Mouse (Mus musculus) embryo, embryonic 11 days (tissue): ENCODE measurements around the gene Myh9.

Source experiments
- DNase-seq: peaks from one replicate; pipeline ENCODE4 v3.0.0-alpha.2; 2015

The Myh9 gene

DNA sequence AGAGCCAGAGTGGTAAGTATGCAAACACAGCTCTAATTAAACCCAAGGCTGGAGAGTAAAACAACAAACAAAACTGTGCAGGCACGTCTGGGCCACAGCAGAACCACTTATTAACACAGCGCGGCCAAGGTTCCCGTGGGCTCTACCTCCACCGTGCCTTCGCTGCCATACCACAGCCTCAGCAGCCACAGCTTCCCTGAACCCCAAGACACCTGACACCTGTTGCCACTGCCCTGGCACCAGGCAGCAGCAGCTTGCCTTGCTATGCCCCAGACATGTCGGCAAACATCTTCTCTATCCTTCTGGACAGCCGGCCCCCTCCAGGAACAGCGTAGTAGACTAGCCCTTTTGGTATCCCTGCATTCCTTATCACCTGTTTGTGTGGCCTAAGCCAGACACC, 37.0 kb downstream of the Myh9 start:
- DNase-seq: no peak

DNA sequence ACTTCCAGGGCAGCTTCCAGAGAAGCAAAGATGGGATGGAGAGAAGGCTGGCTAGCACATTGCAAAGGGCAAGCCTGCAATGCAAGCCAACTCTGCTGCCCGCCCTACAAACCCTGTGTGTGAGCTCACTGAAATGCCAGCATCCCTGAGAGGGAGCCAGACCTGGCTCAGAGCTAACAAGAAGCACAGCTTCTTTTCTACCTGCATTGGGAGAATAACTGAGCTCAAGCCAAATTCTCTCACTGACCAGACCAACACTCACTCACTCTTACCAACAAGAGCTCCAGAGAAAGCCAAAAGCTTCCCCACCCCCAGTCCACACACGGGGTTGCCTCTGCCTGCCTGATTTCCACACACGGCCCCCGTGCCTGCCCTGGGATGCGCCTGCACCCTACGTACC, 37.5 kb downstream of the Myh9 start:
- no peak for DNase-seq

DNA sequence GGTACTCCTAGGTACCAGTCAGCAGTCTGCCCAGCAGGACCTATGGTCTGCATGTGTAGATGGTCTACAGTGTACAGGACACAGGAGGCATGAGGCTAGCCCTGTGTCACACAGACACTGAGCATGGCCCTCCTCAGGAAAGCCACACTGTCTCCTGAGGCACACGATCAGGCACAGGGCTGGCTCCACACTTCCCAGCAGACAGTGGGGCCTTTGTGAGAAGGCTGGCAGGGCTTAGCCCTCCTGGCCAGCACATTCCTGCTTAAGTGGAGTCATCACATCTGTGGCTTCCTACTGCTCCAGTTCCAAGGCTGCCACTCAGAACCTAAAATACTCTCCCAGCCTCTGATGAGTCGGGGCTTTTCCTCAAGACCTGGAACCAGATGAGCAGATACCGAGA, 38.2 kb downstream of the Myh9 start:
- DNase-seq: no peak

DNA sequence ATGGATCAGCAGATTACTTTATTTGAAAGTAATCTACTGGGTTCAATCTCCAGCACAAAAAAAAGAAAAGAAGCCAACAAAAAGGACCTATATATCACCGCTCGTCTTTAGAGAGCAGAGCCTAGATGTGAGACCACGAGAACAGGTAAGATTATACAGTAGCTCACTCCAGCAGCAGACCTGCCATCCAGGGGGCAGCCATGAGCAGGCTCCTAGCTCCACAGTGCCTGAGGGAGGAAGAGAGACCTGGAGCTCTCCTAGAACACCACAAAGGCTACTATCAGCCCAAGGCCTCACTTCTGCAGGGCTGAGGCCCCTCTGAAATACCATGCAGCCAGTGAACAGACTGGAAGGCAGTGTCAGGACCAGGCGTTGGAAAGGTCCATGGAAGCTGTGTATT, 39.0 kb downstream of the Myh9 start:
- DNase-seq: no peak

DNA sequence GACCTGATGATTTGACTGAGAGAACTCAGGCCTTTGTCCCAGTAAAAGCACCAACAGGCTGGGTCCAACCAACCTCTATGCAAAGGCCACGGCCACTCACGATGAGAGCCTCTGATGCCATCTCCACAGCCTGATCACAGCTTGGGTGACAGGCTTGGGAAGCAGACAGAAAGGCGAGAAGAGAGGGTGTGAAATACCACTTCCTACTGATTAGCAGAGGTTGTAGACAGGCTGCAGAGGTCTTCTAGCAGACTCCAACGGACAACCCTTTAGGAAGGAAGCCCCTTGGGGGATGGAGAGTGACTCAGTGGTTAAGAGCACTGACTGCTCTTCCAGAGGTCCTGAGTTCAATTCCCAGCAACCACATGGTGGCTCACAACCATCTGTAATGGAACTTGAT, 40.8 kb downstream of the Myh9 start:
- no peak for DNase-seq

DNA sequence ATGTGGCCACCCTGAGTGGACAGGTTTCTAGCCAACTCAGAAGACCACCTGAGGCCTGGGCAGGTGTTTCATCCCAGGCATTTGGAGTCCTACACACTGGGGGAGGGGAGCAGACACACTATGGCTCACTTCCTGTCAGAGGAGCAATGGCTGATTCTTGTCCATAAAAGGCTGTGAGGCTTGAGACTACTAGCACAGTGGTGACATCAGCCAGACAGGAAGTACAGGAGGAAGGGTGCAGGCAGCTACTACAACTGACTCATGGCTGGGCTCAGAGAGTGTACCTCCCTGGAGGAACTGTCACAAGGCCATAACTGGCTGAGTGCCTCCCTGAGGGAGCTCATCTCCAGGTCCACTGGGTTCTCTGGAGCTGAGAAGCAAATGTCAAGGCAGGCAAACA, 41.5 kb downstream of the Myh9 start:
- DNase-seq: peak; percentile 35

DNA sequence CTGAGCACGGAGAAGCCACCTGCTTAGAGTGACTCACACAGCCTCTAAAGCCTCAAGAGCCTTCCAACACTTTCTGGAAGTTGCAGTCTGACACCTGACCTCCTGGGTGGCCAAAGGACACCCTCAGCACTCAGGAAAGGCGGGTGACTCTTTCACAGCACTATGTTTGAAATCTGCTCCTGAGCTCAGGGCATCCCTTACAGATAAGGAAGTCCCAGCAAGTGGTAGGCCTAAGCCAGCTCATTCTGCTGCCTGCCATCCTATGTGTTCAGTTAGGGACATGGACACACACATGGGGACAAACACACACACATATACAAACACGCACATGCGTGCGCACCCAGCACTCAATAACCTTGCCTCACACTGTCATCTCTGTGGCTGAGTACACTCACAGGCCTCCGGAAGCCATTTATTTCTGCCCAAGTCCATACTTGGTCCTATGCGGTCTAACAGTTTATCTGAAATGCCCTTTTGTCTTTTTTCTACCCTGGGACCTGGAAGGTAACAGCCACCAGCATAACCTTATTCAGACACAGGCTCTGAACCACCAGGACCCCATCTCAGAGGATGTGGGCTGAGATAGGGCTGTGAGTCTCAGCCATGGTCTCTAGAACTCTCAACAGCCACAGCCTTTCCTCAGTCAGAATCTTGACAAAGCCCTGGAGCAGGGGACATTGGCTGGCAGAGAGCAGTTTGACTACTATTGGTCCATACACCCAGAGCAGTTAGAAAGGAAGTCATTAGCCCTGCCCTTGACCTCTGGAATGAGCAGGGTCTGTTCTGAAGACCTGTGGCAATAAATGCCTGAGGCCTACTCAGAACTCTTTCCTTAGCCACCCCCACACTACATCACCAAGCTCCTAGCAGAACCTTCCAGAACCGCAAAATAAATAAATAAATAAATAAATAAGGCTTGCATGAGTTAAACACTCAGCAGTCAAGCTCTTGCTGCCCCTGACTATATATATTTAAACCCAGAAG, 42.2 kb downstream of the Myh9 start:
- DNase-seq: no peak

DNA sequence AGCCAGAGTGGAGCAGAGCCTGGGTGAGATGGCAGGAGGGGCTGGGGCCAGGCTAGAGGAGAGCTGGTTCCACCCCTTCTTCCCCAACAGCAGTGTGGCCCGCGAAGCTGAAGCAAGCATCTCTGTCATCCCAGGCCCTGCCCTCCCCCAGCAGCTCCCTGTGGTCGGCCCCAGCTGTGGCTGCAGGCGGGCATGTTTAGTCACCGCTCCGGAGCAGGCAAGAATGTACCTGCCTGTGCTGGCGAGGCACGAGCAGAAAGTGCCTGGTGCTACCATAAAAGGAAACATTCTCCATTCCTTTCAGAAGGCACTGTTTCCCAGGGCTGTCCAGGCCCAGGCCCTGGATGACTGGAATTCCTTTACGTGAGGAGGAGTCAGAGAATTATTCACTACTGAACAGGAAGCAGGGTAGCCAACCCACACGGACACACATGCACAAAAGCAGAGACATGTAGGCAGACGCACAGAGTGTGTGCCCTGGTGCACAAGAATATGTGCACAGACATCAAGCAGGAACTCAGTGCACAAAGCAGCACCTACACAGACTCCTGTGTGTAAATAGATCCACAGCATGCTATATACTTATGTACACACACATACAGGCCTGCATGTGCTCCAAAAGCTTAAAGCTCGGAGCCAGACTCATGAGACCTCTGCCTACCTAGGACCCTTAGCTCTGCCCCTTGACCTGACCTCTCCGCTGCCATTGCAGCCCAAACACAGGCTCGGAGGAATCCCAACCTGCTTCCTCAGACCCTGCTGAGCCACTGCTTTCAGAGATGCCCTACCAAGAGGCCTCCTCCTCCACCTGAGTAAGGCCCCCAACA, 43.1 kb downstream of the Myh9 start:
- DNase-seq: peak; percentile 78

DNA sequence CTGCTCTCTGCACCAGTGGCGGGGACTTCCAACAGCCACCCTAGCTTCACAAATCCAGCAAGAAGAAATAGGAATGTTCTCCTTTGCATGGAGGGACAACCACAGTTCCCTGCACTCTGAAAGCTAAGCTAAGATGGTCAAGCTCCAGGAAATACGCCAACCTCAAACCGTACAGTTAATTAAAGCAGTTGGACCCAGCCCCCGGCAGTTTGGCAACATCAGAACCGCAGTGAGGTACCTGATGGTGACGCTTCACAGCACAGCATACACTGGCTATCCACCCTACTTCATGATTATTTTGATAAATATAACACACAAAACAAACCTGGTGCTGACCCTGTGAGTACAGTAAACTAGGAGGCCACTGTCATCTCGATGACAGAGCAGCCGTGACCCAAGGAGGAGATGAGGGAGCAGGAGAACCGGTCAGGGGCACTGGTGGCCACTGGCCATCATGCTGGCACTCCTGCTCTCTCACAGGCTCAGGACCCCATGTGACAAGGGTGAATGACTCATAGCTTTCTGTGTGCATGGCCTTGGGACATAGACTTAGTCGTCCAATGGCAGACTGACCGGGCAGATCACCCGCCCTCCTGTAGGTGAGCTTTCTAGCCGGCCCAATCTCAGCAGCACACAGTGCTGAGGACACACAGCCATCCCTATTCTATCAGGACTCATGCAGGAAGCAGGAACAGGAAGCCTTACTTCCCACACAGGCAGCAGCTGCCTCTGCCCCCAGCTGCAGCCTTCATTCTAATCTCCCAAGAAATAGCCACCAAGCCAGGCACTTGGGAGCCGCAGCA, 44.2 kb downstream of the Myh9 start:
- no peak for DNase-seq

DNA sequence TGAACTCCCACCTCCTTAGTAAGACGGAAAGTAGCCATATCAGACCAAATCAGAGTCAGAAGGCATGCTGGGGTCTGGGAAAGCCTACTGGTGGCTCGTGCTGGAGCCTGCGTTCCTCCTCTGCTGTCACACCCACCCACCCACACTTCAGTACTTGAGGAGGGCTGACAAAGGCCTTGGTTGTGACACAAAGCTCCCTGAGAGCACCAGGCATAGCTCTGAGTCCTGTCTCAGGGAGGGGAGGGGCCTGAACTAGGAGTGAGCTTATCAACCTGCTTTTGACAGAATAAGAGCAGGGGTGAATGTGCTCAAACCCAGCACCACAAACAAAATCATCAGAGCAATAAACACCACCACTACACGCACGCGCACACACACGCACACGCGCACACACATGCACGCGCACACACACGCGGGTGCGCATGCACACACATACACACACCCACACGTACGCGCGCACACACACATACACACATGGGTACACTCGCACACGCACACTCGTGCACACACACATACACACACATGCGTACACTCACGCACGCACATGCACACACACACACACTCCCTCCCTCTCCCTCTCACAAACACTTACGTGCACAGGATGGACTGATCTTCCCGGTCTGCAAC, 45.5 kb downstream of the Myh9 start:
- no peak for DNase-seq

DNA sequence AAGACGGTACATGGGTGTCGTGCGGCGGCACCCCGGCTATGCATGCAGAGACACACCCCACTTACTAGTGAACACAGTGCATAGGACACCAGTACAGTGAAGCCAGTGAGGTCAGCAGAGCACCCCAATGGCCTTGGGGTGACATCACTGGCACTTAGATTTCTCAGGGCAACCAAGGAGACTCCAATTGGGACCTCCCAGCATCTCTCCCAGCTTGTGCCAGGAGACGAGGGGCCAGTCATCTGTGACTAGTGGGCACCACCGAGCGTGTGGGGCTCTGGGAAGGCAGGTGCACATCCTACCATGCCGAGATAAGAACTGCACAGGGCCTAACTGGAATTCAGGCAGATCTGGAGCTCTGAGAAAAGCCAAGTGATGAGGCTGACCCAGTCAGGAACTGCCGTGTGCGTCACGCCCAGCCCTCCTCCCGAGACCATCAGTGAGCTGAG, 47.0 kb downstream of the Myh9 start:
- no peak for DNase-seq

DNA sequence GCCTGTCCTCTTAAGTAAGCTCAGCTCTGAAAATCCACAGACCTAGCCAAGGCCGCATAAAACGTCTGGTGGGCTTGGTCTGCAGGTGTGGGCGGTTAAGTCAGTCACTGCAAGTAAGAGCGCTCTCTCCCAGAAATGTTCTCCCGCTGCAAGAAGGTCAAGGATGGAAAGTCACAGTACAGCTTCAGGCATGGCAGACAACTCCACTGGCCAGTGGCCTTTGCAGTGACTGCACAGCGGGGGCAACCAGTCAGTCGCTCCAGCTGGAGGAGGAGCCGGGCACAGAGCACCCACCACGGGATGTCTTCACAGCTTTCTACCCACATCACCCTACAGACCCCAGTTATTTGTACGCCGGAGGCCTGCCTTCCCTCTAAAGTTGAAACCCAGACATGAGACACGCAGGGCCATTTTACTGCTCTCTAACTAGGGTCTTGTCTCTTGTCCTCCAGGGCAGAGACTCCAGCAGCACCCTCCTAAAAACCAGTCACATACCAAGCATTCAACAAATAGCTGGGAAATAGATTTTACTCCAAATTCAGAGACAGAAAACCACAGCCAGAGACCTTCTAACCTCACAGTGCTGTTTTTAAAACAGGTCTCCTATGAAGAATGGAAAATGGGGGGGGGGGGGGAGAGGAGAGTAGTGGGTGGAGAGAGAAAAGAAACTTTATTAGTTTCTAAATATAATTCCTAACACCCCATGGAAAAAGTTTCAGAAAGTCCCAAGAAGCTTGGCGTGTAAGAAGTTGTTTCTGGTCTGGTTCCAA, 47.7 kb downstream of the Myh9 start:
- no peak for DNase-seq

DNA sequence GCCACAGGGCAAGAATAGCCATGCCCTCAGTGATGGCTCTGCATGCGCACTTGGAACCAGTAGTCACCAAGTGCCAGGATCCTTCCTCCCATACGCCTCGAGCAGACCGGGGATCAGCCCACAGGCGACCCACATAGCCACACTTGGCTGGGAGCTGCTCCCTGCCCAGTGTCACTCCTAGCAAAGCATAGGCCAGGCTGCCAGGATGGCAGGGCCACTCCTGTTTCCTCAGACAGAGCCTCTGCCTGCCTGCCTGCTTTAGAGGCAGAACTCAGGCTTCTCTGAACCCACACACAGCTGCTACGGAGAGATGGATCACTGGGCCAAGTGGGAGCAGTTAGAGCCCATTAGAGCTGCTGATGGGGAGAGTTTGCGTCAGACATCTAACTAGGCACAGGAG, 48.4 kb downstream of the Myh9 start:
- no peak for DNase-seq

DNA sequence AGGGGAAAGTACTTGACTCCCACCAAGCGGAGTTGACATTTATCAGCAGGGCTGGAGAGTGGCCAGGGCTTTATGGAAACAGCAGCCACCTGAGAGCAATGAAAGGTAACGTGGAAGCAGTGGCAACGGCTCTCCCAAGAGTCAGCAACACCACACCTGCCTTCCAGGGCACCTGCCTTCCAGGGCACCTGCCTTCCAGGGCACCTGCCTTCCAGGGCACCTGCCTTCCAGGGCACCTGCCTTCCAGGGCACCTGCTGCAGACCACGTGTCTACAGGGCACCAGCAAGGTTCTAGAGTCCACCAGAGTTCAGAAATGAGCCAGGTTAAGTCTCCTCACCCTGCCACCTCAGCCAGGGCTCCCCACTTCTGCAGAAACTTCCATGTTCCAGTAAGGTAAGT, 48.9 kb downstream of the Myh9 start:
- no peak for DNase-seq

DNA sequence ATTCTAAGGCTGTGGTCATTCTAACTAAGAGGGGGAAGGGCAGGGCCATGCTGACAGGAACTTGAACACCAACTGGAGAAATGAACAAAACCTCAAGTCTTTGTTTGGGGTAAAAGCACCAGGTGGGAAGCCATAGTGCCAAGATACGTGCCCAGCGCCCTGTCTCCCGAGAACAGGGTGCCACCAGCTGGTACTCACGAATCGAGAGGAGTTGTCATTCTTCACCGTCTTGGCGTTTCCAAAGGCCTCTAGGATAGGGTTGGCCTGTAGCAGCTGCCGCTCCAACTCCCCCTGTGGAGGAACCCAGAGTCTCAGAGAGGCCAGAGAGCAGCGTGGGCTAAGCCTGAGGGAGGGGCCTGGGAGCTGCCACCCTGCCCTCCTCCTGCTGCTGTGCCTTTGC, 49.9 kb downstream of the Myh9 start:
- no peak for DNase-seq

DNA sequence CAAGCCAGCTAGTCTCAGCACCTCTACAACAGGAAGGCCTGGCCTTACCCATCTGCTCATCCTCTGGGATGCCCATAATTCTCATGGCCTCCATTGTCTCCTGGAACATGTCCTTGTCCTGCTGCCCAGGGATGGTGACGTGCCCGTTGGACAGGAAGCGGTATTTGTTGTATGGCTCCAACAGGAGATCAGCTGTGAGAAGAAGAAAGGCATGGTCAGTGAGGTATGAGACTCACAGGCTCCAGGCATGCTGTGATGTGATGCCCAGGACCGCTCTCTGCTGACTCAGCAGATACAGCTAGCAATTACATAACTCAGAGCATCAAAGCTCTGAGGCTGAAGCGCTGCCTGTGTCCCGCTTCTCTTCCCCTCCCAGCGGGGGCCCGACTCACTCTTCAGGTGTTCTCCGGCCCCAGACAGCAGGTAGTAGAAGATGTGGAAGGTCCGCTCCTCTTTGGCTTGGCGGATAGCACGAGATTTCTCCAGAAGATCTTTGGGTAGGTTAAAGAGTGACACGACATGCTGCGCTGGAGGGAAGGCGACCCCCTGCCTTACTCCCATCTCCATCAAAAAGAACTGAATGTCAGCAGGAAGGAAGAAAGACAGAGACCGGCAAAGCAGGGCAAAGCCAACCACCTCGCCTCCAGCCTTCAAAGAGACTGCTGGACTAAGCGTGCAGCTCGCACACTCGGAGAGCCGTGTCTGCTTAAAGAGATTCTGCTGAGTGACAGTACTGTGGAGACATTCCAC, 51.1 kb downstream of the Myh9 start:
- DNase-seq: no peak

DNA sequence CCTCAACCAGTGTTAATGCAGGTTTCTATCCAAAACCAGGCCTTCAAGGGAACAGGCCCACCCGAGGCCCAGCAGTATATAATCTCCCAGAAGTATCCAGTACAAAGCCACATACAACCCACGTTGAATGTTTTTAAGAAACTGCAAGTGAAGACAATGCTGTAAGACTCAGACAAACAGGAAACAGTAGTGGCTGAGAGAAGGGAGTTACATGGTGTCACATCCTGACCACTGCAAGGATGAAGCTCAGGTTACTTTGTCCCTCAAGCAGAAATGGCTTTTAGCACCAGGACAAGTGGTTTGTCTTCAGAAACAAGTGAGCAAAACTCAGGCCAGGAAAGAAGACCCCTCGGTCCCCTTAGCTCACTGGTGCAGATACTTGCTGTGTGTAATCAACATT, 52.8 kb downstream of the Myh9 start:
- no peak for DNase-seq

DNA sequence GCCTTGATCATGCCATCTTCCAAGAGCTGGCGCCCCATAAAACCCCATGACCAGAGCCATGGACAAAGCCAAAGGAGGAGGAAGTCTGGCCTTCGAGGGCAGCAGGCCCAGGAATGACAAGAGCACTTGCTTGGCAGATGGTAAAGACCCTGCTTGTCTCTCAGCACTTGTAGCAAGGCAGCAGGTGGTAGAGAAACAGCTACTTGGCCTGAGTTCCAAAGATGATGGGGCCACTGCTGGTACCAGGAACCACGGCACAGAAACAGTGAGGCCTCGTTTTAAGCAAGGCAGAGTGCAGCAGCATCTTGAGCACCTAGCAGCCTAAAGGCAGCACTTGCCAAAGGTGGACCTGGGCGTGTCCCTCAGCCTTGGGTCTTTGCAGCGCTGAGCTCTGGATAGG, 53.6 kb downstream of the Myh9 start:
- no peak for DNase-seq

DNA sequence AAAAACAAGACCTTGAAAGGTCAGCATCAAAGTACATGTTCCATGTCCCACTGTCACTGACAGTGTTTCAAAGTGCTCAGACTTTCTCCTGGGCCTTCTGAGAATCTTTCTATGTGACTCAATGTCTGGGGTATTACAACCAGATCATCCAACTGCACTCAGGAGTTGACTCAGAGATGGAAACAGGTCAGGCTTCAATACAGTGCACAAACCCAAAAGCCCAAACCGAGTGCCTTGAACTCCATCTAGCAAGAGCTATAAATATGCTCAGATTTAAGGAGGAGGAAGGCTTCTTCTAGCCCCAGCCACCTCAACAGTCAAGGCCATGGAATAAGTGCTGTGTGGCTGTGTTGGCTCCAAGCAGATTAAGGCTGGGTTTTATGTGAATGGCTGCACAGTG, 56.2 kb downstream of the Myh9 start:
- no peak for DNase-seq

DNA sequence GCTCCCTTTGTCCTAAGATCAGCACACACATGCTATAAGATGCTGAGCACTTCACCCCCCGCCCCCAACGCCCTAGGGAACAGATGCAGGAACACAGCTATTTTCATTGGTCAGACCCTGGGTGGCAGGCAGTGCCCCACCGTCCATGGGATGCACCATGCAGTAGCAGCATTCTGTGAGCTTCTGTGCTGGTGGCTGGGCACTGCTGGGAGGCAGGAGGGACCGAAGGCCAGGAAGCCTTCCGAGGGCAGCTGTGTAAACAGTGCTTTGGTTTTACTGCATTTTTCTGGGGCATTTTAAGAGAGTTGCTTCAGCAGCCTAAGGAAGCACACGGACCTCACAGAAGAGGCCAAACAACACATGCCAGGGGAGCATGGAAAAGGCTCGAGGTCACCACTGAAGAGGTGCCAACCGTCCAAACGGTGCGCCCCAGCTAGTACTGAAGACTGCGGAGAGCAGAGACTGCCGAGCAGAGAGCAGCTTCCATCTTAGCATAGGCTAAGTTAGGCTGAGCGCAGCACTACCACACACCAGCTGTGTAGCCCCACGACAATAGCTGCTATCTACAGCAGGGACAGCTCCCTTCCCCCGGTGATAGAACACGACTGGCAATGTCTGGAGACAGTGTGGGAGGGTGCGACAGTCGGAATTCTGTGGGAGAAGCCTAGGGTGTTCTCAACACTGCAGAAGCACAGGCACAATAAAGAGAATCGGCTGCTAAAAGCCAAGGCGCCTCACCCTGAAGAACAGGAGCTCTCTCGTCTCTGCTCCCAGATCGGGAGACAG, 57.7 kb downstream of the Myh9 start:
- DNase-seq: peak; percentile 26
